Mouse (Mus musculus): ENCODE measurements at regions not wholly inside any gene's neighbourhood (a gene's known extent, or its start where the extent isn't known, plus 50 kb on each side); places are given as distances from the start of the nearest gene placed in this dataset.

- DNase-seq (ENCODE audit: low spot score in 2 of 2) = no peak
Measured at GRCm38 (mm10) chr14:105501792-105502632, 243.6 kb downstream of the Ndfip2 start.

- DNase-seq (ENCODE audit: low spot score in 2 of 2) = no peak
Measured at GRCm38 (mm10) chr14:105500966-105501741, 242.8 kb downstream of the Ndfip2 start.

GRCm38 (mm10) chr14:105499319-105499895 is 241.0 kb downstream of the Ndfip2 start:
- no peak for DNase-seq (ENCODE audit: low spot score in 2 of 2)

- DNase-seq (ENCODE audit: low spot score in 2 of 2) = no peak
Measured at GRCm38 (mm10) chr14:105498155-105498906, 240.0 kb downstream of the Ndfip2 start.

- DNase-seq (ENCODE audit: low spot score in 2 of 2) = no peak
Measured at GRCm38 (mm10) chr14:105495161-105495560, 236.8 kb downstream of the Ndfip2 start.

- DNase-seq (ENCODE audit: low spot score in 2 of 2) = no peak
Measured at GRCm38 (mm10) chr14:105494415-105494814, 236.0 kb downstream of the Ndfip2 start.

- no peak for DNase-seq (ENCODE audit: low spot score in 2 of 2)
Measured at GRCm38 (mm10) chr14:105490158-105490557, 231.8 kb downstream of the Ndfip2 start.

GRCm38 (mm10) chr14:105483352-105484083 is 225.1 kb downstream of the Ndfip2 start:
- DNase-seq (ENCODE audit: low spot score in 2 of 2) = peak; percentile 31 to 66

- DNase-seq (ENCODE audit: low spot score in 2 of 2) = peak in 1 of 2 experiments; percentile 55
Measured at GRCm38 (mm10) chr14:105482644-105483351, 224.4 kb downstream of the Ndfip2 start.

- no peak for DNase-seq (ENCODE audit: low spot score in 2 of 2)
Measured at GRCm38 (mm10) chr14:105480048-105480447, 221.7 kb downstream of the Ndfip2 start.

GRCm38 (mm10) chr14:105474991-105475553 is 216.7 kb downstream of the Ndfip2 start:
- peak; percentile 63 to 72 for DNase-seq (ENCODE audit: low spot score in 2 of 2)

GRCm38 (mm10) chr14:105448919-105449458 is 190.6 kb downstream of the Ndfip2 start:
- DNase-seq (ENCODE audit: low spot score in 2 of 2) = no peak

GRCm38 (mm10) chr14:105447088-105447487 is 188.7 kb downstream of the Ndfip2 start:
- no peak for DNase-seq (ENCODE audit: low spot score in 2 of 2)

GRCm38 (mm10) chr14:105435343-105435742 is 177.0 kb downstream of the Ndfip2 start:
- no peak for DNase-seq (ENCODE audit: low spot score in 2 of 2)

GRCm38 (mm10) chr14:105433456-105433855 is 175.1 kb downstream of the Ndfip2 start:
- DNase-seq (ENCODE audit: low spot score in 2 of 2) = no peak

- no peak for DNase-seq (ENCODE audit: low spot score in 2 of 2)
Measured at GRCm38 (mm10) chr14:105432670-105433069, 174.3 kb downstream of the Ndfip2 start.

GRCm38 (mm10) chr14:105431584-105431983 is 173.2 kb downstream of the Ndfip2 start:
- DNase-seq (ENCODE audit: low spot score in 2 of 2) = no peak

- no peak for DNase-seq (ENCODE audit: low spot score in 2 of 2)
Measured at GRCm38 (mm10) chr14:105429664-105430257, 171.4 kb downstream of the Ndfip2 start.

GRCm38 (mm10) chr14:105427474-105427901 is 169.1 kb downstream of the Ndfip2 start:
- DNase-seq (ENCODE audit: low spot score in 2 of 2) = peak; percentile 22 to 24

Measured in right cerebral cortex, adult 2 months (tissue).